Mouse (Mus musculus): ENCODE data around the gene Rnf217.

- TF ChIP-seq UBTF (IDR thresholded peaks at IDR 0.05; ENCODE audit: low read depth, low read length) (no peak), USF1 (IDR thresholded peaks at IDR 0.05; ENCODE audit: low read depth, low read length) (no peak), POLR2A (IDR thresholded peaks at IDR 0.05; ENCODE audit: low read depth, low read length) (no peak)
Measured at GRCm38 (mm10) chr10:31537213-31537612, 71.8 kb downstream of the Rnf217 start.
